Mouse (Mus musculus) midbrain, embryonic 15.5 days (tissue): ENCODE results near the gene Lix1l. TPM values are rescaled to one million over a fixed set of nuclear protein-coding genes. Genes with fewer than 3 reads are reported as not detected.

ENCODE experiments used
- ATAC-seq: fragments of 200-750 bp; cut with Nextera tagmentation; replicated peaks from 2 replicates; pipeline ENCODE4 v1.8.0; 2017; ENCODE audit warnings: moderate TSS enrichment
- H3K27ac ChIP-seq: fragments of 300-500 bp; sonication (generic); 2 replicates; pipeline ENCODE4 v1.5.1; 2015; ENCODE audit warnings: mild to moderate bottlenecking, inconsistent platforms
- H3K27me3 ChIP-seq: fragments of 300-500 bp; sonication (generic); replicated peaks from 2 replicates; pipeline ENCODE4 v1.6.1; 2015; ENCODE audit warnings: inconsistent platforms
- H3K36me3 ChIP-seq: fragments of 300-500 bp; sonication (generic); replicated peaks from 2 replicates; pipeline ENCODE4 v1.6.1; 2015; ENCODE audit warnings: inconsistent platforms
- H3K4me1 ChIP-seq: fragments of 300-500 bp; sonication (generic); 2 replicates; pipeline ENCODE4 v1.6.1; 2015; ENCODE audit warnings: inconsistent platforms
- H3K4me2 ChIP-seq: fragments of 300-500 bp; sonication (generic); 2 replicates; pipeline ENCODE4 v1.6.1; 2015; ENCODE audit warnings: inconsistent platforms, mild to moderate bottlenecking, moderate library complexity
- H3K4me3 ChIP-seq: fragments of 300-500 bp; sonication (generic); 2 replicates; pipeline ENCODE4 v1.5.1; 2015; ENCODE audit warnings: mild to moderate bottlenecking, inconsistent platforms
- H3K9ac ChIP-seq: fragments of 300-500 bp; sonication (generic); 2 replicates; pipeline ENCODE4 v1.6.1; 2015; ENCODE audit warnings: mild to moderate bottlenecking, inconsistent platforms
- H3K9me3 ChIP-seq: fragments of 300-500 bp; sonication (generic); 2 replicates; pipeline ENCODE4 v1.6.1; 2016; ENCODE audit warnings: inconsistent platforms
- WGBS: fragments of 180-500 bp; shearing (Covaris S2); methylation state at CpG from one replicate; pipeline ENCODE4 v1.1.7; 2015; ENCODE audit warnings: mixed read lengths; 5-methylcytosine and 5-hydroxymethylcytosine counted together
- polyA plus RNA-seq: library from polyadenylated mRNA; unstranded; fragments of >200 nt; fragmentation: Nextera tagmentation; extraction: Ambion mirVana; gene quantifications from 2 replicates; pipeline ENCODE4 v1.2.1, GENCODE M21; 2015

Gene Lix1l
- polyA plus RNA-seq, 1 experiment from 2014 or later = 3.9 TPM

DNA sequence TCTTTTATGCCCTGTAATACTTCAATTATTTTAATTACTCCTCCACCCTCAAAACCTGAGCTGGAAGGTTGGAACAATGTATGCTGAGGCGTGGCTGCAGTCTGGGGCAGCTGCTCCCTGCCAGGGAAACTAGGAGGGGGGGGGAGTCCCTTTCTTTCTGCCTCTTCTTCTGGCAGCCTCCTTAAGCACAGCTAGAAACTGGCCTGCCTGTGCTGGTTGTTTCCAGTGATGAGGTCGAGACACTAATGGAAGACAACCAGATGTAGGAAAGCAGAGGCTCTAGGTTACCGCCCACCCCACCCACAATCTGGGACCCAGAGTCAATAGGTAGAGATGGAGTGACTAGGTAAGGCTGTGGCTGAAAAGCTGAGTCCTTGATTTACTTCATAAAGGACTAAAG is 74.7 kb downstream of the Lix1l start:
- Histone ChIP-seq H3K9me3 (no peaks in the 10 kb centered on the region), H3K27ac (no peak overlapping the region), H3K4me3 (no peak overlapping the region), H3K4me1 (0 out of 2 replicates have a peak, but pooled peaks cover 10% of the 10 kb centered on the region), H3K36me3 (no peaks in the 10 kb centered on the region), H3K4me2 (no peak overlapping the region), H3K9ac (no peak overlapping the region), H3K27me3 (peaks cover 2% of the 10 kb centered on the region; the same call in 1 of the 2 replicates)
- no peak for ATAC-seq
- 39% methylated on average over 3 of the region's 3 CpGs for WGBS

Other genes with a start within 250 kb of the Lix1l start
- gene BC107364, start 148.8 kb upstream of the Lix1l start, polyA plus RNA-seq = not detected in 2 replicates
- gene Hfe2, start 76.0 kb upstream of the Lix1l start, polyA plus RNA-seq = 1.2 and 1.4 TPM in 2 replicates
- gene Txnip, start 43.2 kb upstream of the Lix1l start, polyA plus RNA-seq = 52.0 TPM in 2 replicates
- gene Gm16253, start 24.2 kb upstream of the Lix1l start, polyA plus RNA-seq = 1.1 and 2.1 TPM in 2 replicates
- 35.7 and 36.9 TPM in 2 replicates for gene Polr3gl, start 7.0 kb upstream of the Lix1l start, polyA plus RNA-seq
- gene Ankrd34a, start 4.5 kb upstream of the Lix1l start, polyA plus RNA-seq = 15.0 and 16.7 TPM in 2 replicates
- 121 and 127 TPM in 2 replicates for gene Rbm8a, start 28.8 kb downstream of the Lix1l start, polyA plus RNA-seq
- 58.7 and 58.8 TPM in 2 replicates for gene Pex11b, start 34.2 kb downstream of the Lix1l start, polyA plus RNA-seq
- 0.11 and 0.34 TPM in 2 replicates for gene Gm42957, start 34.3 kb downstream of the Lix1l start, polyA plus RNA-seq
- gene Itga10, start 44.4 kb downstream of the Lix1l start, polyA plus RNA-seq = 1.5 and 1.6 TPM in 2 replicates
- 2.1 TPM in 2 replicates for gene Ankrd35, start 69.0 kb downstream of the Lix1l start, polyA plus RNA-seq
- 37.8 and 38.7 TPM in 2 replicates for gene Pias3, start 95.2 kb downstream of the Lix1l start, polyA plus RNA-seq
- gene Nudt17, start 107.4 kb downstream of the Lix1l start, polyA plus RNA-seq = 13.5 and 15.4 TPM in 2 replicates
- 33.7 and 33.8 TPM in 2 replicates for gene Polr3c, start 126.5 kb downstream of the Lix1l start, polyA plus RNA-seq
- 67.1 and 73.4 TPM in 2 replicates for gene Rnf115, start 126.5 kb downstream of the Lix1l start, polyA plus RNA-seq
- gene Pdzk1, start 228.1 kb downstream of the Lix1l start, polyA plus RNA-seq = 0.17 and 0.36 TPM in 2 replicates
- 0.19 and 0.22 TPM in 2 replicates for gene Cd160, start 228.2 kb downstream of the Lix1l start, polyA plus RNA-seq